Mouse (Mus musculus): ENCODE measurements around the gene Dcaf5.

DNA sequence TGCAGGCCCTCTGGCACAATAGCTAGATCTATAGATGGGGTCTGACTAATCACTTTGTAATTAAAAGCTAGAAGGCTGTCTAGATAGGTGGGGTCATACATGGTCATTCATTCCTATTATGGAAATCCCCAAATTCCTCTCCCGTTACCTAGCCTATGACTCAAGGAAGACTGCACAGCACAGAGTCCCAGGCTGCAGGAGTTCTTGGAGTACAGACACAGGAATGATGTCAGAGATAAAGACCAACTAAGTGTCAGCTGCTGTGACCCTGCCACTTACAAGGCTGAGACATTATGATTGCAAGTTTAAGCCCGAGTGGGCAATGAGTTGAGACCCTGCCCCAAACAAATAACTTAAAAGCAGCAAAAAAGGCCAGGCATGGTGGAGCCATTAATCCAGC lies 61.7 kb downstream of the Dcaf5 start:
- no peak for TF ChIP-seq GATA1 (IDR thresholded peaks at IDR 0.05; ENCODE audit: borderline replicate concordance, low read length)
- no peak for TF ChIP-seq FLI1 (IDR thresholded peaks at IDR 0.05; ENCODE audit: low read length)

All from megakaryocyte, embryonic 14.5 days (primary cell).